Mouse (Mus musculus) spleen, adult 12 weeks (tissue): ENCODE measurements around the gene H1foo.

Source experiments
- DNase-seq: peaks from one replicate; pipeline ENCODE4 v3.0.0; 2022; ENCODE audit warnings: low spot score

The H1foo gene

GRCm38 (mm10) chr6:115962439-115963085 lies 17.8 kb downstream of the H1foo start:
- DNase-seq: no peak

GRCm38 (mm10) chr6:115963656-115964055 lies 18.9 kb downstream of the H1foo start:
- DNase-seq: no peak

GRCm38 (mm10) chr6:115966227-115966966 lies 21.7 kb downstream of the H1foo start:
- DNase-seq: no peak

- no peak for DNase-seq
These were observed 22.6 kb downstream of the H1foo start for GRCm38 (mm10) chr6:115967291-115967880.

- no peak for DNase-seq
These were observed 23.3 kb downstream of the H1foo start for GRCm38 (mm10) chr6:115968086-115968485.

GRCm38 (mm10) chr6:115968700-115969099 lies 24.0 kb downstream of the H1foo start:
- DNase-seq: no peak

GRCm38 (mm10) chr6:115969103-115969502 lies 24.4 kb downstream of the H1foo start:
- DNase-seq: no peak

GRCm38 (mm10) chr6:115969952-115970351 lies 25.2 kb downstream of the H1foo start:
- DNase-seq: no peak

- no peak for DNase-seq
These were observed 26.7 kb downstream of the H1foo start for GRCm38 (mm10) chr6:115971273-115972060.

GRCm38 (mm10) chr6:115972083-115972764 lies 27.5 kb downstream of the H1foo start:
- no peak for DNase-seq

- no peak for DNase-seq
These were observed 28.6 kb downstream of the H1foo start for GRCm38 (mm10) chr6:115973139-115973875.

- no peak for DNase-seq
These were observed 29.3 kb downstream of the H1foo start for GRCm38 (mm10) chr6:115973881-115974662.

- no peak for DNase-seq
These were observed 30.9 kb downstream of the H1foo start for GRCm38 (mm10) chr6:115975606-115976005.

- DNase-seq: no peak
These were observed 33.1 kb downstream of the H1foo start for GRCm38 (mm10) chr6:115977810-115978209.

GRCm38 (mm10) chr6:115978596-115978995 lies 33.9 kb downstream of the H1foo start:
- no peak for DNase-seq

GRCm38 (mm10) chr6:115982889-115983288 lies 38.2 kb downstream of the H1foo start:
- no peak for DNase-seq

GRCm38 (mm10) chr6:115983306-115984038 lies 38.7 kb downstream of the H1foo start:
- DNase-seq: no peak

GRCm38 (mm10) chr6:115984580-115984979 lies 39.8 kb downstream of the H1foo start:
- no peak for DNase-seq

- DNase-seq: no peak
These were observed 40.9 kb downstream of the H1foo start for GRCm38 (mm10) chr6:115985622-115986021.
